Mouse (Mus musculus) hindbrain, embryonic 16.5 days (tissue): ENCODE measurements around the gene Ppl. TPM values are rescaled to one million over a fixed set of nuclear protein-coding genes. Genes with fewer than 3 reads are reported as not detected.
A peak's percentile ranks its signal among the peaks of the same experiment; 100 is the strongest.

ENCODE experiments used
- ATAC-seq: fragments of 200-750 bp; cut with Nextera tagmentation; 2 replicates; pipeline ENCODE4 v1.8.0; 2017; ENCODE audit warnings: moderate TSS enrichment, moderate library complexity
- H3K27ac ChIP-seq: fragments of 300-500 bp; sonication (generic); 2 replicates; pipeline ENCODE4 v1.5.1; 2014; ENCODE audit warnings: low read depth, mild to moderate bottlenecking, control low read depth, low read length, moderate library complexity
- H3K27me3 ChIP-seq: fragments of 300-500 bp; sonication (generic); replicated peaks from 2 replicates; pipeline ENCODE4 v1.6.1; 2014; ENCODE audit warnings: low read length; ENCODE audit not compliant: control insufficient read depth, insufficient read depth
- H3K36me3 ChIP-seq: fragments of 300-500 bp; sonication (generic); 2 replicates; pipeline ENCODE4 v1.6.1; 2014; ENCODE audit warnings: mild to moderate bottlenecking, low read length, moderate library complexity, mixed read lengths; ENCODE audit not compliant: control insufficient read depth, insufficient read depth
- H3K4me1 ChIP-seq: fragments of 300-500 bp; sonication (generic); 2 replicates; pipeline ENCODE4 v1.6.1; 2014; ENCODE audit warnings: low read depth, low read length; ENCODE audit not compliant: control insufficient read depth, insufficient read depth
- H3K4me2 ChIP-seq: fragments of 300-500 bp; sonication (generic); 2 replicates; pipeline ENCODE4 v1.6.1; 2014; ENCODE audit warnings: mild to moderate bottlenecking, low read length, control low read depth, moderate library complexity
- H3K4me3 ChIP-seq: fragments of 300-500 bp; sonication (generic); 2 replicates; pipeline ENCODE4 v1.5.1; 2014; ENCODE audit warnings: mild to moderate bottlenecking, low read length, control low read depth, moderate library complexity
- H3K9ac ChIP-seq: fragments of 300-500 bp; sonication (generic); 2 replicates; pipeline ENCODE4 v1.6.1; 2014; ENCODE audit warnings: low read depth, mild to moderate bottlenecking, control low read depth, low read length, moderate library complexity
- H3K9me3 ChIP-seq: fragments of 300-500 bp; sonication (generic); 2 replicates; pipeline ENCODE4 v1.6.1; 2014; ENCODE audit warnings: mild to moderate bottlenecking, low read length, moderate library complexity; ENCODE audit not compliant: control insufficient read depth
- WGBS: fragments of 180-500 bp; shearing (Covaris S2); extraction: QIAGEN DNeasy Blood & Tissue Kit; methylation state at CpG from one replicate; pipeline ENCODE4 v1.1.7; 2014; 5-methylcytosine and 5-hydroxymethylcytosine counted together
- polyA plus RNA-seq: library from polyadenylated mRNA; unstranded; fragments of >200 nt; fragmentation: Nextera tagmentation; extraction: Ambion mirVana; gene quantifications from 2 replicates; pipeline ENCODE4 v1.2.1, GENCODE M21; 2015

The Ppl gene
- 0.07 and 0.16 TPM in 2 replicates for polyA plus RNA-seq

DNA sequence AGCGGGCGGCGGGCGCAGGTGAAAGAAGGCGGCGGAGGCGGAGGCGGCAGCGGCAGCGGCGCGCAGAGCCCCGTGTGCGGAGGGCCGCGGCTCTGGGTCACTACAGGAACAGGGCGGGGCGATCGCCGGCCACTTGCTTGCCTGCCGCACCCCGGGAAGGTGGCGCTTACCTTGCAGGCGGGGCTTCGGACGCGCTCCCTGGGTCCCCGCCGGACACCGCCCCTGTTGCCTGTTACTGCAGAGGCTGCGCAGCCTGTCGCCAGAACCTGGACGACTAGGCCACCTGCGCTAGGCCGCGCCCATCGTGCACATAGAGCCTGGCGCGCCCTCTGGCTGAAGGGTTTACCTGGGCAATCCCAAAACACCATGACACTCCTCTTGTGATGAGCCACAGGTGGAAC lies at the start of gene Ppl:
Gene Ppl (minus strand): TSS at position 21 of the 401 bp plus-strand sequence.
- Histone ChIP-seq H3K27ac (no peak within 1 kb of the TSS), H3K9me3 (no peaks in the 10 kb centered on the region), H3K9ac (0 out of 2 replicates have a peak within 1 kb of the TSS, but pooled peaks have one; percentile 36), H3K4me2 (peak within 1 kb of the TSS; percentile 55), H3K4me1 (peaks cover 3% of the 10 kb centered on the region; the same call in 1 of the 2 replicates), H3K36me3 (no peaks in the 10 kb centered on the region), H3K4me3 (peak within 1 kb of the TSS; percentile 34), H3K27me3 (peaks cover 41% of the 10 kb centered on the region)
- WGBS = 1% methylated on average over 35 of the region's 39 CpGs
- no peak for ATAC-seq

GRCm38 (mm10) chr16:5172636-5173035 lies 40.4 kb upstream of the Ppl start:
- no peaks in the 10 kb centered on the region for H3K9me3 ChIP-seq
- H3K27ac ChIP-seq = no peak overlapping the region
- 91% methylated on average over 6 of the region's 6 CpGs for WGBS
- no peaks in the 10 kb centered on the region for H3K27me3 ChIP-seq
- H3K4me1 ChIP-seq = no peaks in the 10 kb centered on the region
- no peaks in the 10 kb centered on the region for H3K36me3 ChIP-seq
- H3K4me2 ChIP-seq = no peak overlapping the region
- no peak overlapping the region for H3K9ac ChIP-seq
- H3K4me3 ChIP-seq = no peak overlapping the region
- ATAC-seq = no peak

DNA sequence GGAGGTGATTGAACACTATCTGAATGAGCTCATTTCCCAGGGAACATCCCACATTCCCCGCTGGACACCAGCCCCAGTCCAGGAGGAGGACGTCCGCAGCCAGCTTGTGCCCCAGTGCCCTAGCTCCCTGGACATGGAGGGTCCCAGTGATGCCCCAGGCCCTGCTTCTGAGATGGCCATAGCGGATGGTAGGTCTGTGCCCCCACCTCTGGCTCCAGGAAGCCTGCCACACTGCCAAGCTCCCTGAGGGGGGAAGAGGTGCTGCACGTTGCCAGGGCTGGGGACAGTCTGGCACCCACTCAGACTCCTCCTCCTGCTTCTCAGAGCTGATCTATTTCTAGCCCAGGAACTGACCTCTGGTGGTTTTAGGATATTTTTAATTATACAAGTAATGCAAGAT lies 36.6 kb upstream of the Ppl start:
- H3K9ac ChIP-seq = no peak overlapping the region
- WGBS = 82% methylated on average over 5 of the region's 5 CpGs
- ATAC-seq = no peak

DNA sequence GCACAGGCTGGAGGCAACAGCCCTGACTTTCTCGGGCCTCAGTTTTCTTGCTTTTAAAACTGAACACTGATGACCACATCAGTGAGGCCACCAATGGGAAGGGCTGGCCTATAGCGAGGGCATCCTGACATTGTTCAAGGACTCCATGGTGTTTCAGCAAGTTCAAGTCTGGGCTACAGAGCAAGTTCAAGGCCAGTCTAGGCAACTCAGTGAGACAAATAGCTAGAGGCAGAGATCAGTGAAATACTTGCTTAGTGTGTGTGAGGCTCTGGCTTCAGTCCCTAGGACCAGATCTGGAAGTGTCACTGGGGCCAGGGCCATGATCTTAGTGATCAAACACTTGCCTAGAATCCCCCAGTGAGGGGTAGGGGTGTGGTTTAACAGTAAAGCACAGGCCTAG lies 35.8 kb upstream of the Ppl start:
- Histone ChIP-seq H3K9me3 (no peaks in the 10 kb centered on the region), H3K9ac (no peak overlapping the region), H3K27me3 (no peaks in the 10 kb centered on the region), H3K4me3 (no peak overlapping the region), H3K36me3 (no peaks in the 10 kb centered on the region), H3K4me2 (no peak overlapping the region), H3K4me1 (no peaks in the 10 kb centered on the region), H3K27ac (no peak overlapping the region)
- no peak for ATAC-seq
- 88% methylated on average over 2 of the region's 2 CpGs for WGBS

More for the DNA sequence above, 36.6 kb upstream of the Ppl start:
- no peaks in the 10 kb centered on the region for H3K27me3 ChIP-seq
- H3K4me2 ChIP-seq = no peak overlapping the region
- H3K9me3 ChIP-seq = no peaks in the 10 kb centered on the region
- no peak overlapping the region for H3K4me3 ChIP-seq
- no peaks in the 10 kb centered on the region for H3K36me3 ChIP-seq
- no peaks in the 10 kb centered on the region for H3K4me1 ChIP-seq
- no peak overlapping the region for H3K27ac ChIP-seq

DNA sequence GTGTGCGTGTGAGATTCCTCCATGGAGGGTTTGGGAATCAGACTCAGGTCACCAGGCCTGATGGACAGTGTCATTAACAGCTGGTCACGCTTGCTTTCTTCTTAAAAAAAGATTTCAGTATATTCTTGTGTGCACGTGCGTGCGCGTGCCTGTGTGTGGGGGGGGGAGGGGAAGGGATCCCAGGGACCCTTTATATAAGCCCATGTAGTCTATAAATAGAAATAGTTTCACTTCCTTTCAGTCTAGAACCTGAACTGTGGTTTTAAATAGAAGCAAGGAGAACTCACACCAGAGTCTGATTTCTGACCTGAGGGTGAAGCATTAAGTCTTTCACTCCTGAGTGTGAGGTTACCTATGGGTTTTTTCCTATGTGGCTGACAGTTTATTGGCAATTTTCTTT lies 32.1 kb upstream of the Ppl start:
- WGBS = 67% methylated on average over 6 of the region's 6 CpGs
- Histone ChIP-seq H3K36me3 (no peaks in the 10 kb centered on the region), H3K4me2 (no peak overlapping the region), H3K9me3 (no peaks in the 10 kb centered on the region), H3K27ac (no peak overlapping the region), H3K4me3 (no peak overlapping the region), H3K9ac (no peak overlapping the region), H3K4me1 (no peaks in the 10 kb centered on the region), H3K27me3 (no peaks in the 10 kb centered on the region)
- ATAC-seq = no peak

DNA sequence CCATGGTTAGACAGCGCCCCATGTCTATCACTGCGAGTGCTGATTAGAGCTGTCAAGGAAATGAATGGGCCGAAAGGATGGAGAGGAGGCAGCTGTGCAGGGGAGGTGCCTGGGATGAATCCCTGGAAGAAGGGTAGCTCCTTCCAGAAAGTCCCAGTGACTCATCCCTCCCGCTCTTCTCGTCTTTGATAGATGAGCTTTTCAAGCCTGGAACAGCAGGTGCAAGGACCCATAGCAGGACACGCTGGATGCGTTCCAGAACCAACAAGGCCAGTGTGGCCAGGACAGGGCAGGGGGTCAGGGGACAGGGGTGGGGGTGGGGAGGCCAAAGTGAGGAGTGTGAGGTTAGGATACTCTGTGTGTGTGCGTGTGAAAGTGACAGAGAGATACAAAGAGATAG lies 27.0 kb upstream of the Ppl start:
- Histone ChIP-seq H3K4me1 (no peaks in the 10 kb centered on the region), H3K36me3 (no peaks in the 10 kb centered on the region), H3K4me2 (no peak overlapping the region), H3K27ac (no peak overlapping the region), H3K9ac (no peak overlapping the region), H3K4me3 (no peak overlapping the region), H3K27me3 (no peaks in the 10 kb centered on the region), H3K9me3 (no peaks in the 10 kb centered on the region)
- WGBS = 66% methylated on average over 8 of the region's 8 CpGs
- ATAC-seq = no peak

GRCm38 (mm10) chr16:5157113-5157512 lies 24.9 kb upstream of the Ppl start:
- no peak overlapping the region for H3K4me3 ChIP-seq
- WGBS = 86% methylated on average over 3 of the region's 3 CpGs
- H3K4me2 ChIP-seq = no peak overlapping the region
- H3K9me3 ChIP-seq = no peaks in the 10 kb centered on the region
- no peak overlapping the region for H3K9ac ChIP-seq
- no peak for ATAC-seq
- no peaks in the 10 kb centered on the region for H3K27me3 ChIP-seq
- peaks cover 7% of the 10 kb centered on the region; the same call in 1 of the 2 replicates for H3K4me1 ChIP-seq
- no peak overlapping the region for H3K27ac ChIP-seq
- no peaks in the 10 kb centered on the region for H3K36me3 ChIP-seq

- Histone ChIP-seq H3K27ac (no peak overlapping the region), H3K9ac (no peak overlapping the region), H3K27me3 (no peaks in the 10 kb centered on the region), H3K36me3 (no peaks in the 10 kb centered on the region), H3K4me3 (no peak overlapping the region), H3K4me2 (no peak overlapping the region), H3K9me3 (no peaks in the 10 kb centered on the region), H3K4me1 (peaks cover 7% of the 10 kb centered on the region; the same call in 1 of the 2 replicates)
- no peak for ATAC-seq
- 58% methylated on average over 2 of the region's 2 CpGs for WGBS
Observed at GRCm38 (mm10) chr16:5156495-5156894, 24.3 kb upstream of the Ppl start.

DNA sequence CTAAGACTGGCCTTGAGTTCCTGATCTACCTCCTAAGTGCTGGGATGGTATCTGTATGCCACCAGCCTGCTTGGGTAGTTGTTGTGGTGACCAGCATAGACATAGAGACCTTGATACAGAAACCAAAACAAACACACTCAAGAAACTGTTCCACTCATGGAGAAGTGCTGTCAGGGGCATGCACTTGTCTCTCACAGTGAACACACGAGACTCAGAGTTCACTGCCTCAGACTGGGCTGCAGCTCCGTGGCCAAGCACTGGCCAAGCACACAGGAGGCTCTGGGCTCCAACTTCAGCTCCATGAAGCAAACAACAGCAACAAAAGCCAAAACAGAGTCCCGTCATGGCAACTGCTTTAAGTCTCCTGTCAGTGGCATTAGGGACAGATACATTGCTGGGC lies 22.8 kb upstream of the Ppl start:
- no peak overlapping the region for H3K4me3 ChIP-seq
- 58% methylated on average over 3 of the region's 3 CpGs for WGBS
- no peak for ATAC-seq
- peaks cover 7% of the 10 kb centered on the region; the same call in 1 of the 2 replicates for H3K4me1 ChIP-seq
- no peak overlapping the region for H3K9ac ChIP-seq
- H3K27ac ChIP-seq = no peak overlapping the region
- no peaks in the 10 kb centered on the region for H3K36me3 ChIP-seq
- H3K4me2 ChIP-seq = no peak overlapping the region
- no peaks in the 10 kb centered on the region for H3K9me3 ChIP-seq
- H3K27me3 ChIP-seq = no peaks in the 10 kb centered on the region
